In genomic region chr2:51388390-51388789, GRCm38 (mm10) we compare ENCODE assay signal across 22 mouse cellular contexts.
"Had no signal": no experiment of that assay in that cellular context is flagged by ENCODE, and none has a peak within 500 bp of the region (broad histone marks: within the 10 kb centered on the region; RNA-seq: fewer than 3 reads in every experiment).

No protein-coding gene starts in this region.

- ATAC-seq: liver, postnatal 0 days; lung, postnatal 0 days had no signal

- DNase-seq: kidney, adult 2 months; kidney, postnatal 25 days; layer of hippocampus, adult 9-11 months; left cerebral cortex, postnatal 4 days; liver, postnatal 0 days; lung, embryonic 14.5 days; retina, postnatal 1 day; right cerebral cortex, postnatal 25 days; thymus, adult 2 months; thymus, postnatal 14 days; thymus, postnatal 4 days had no signal

- H3K9me3 ChIP-seq: limb, embryonic 12.5 days; limb, embryonic 15.5 days; midbrain, embryonic 12.5 days; neural tube, embryonic 13.5 days had no signal

- H3K4me1 ChIP-seq: limb, embryonic 12.5 days; limb, embryonic 15.5 days; midbrain, embryonic 12.5 days had no signal

- H3K27me3 ChIP-seq: limb, embryonic 12.5 days; limb, embryonic 15.5 days; midbrain, embryonic 12.5 days; neural tube, embryonic 13.5 days had no signal

- H3K9ac ChIP-seq: limb, embryonic 12.5 days; limb, embryonic 15.5 days; liver, embryonic 14.5 days; liver, postnatal 0 days; lung, embryonic 14.5 days; midbrain, embryonic 12.5 days; neural tube, embryonic 13.5 days had no signal

- H3K27ac ChIP-seq: kidney, postnatal 0 days; layer of hippocampus, adult 2 months; limb, embryonic 12.5 days; limb, embryonic 15.5 days; liver, embryonic 14.5 days; macrophage; midbrain, embryonic 12.5 days; neural tube, embryonic 13.5 days had no signal

- H3K4me3 ChIP-seq: layer of hippocampus, adult 2 months; limb, embryonic 12.5 days; limb, embryonic 15.5 days; midbrain, embryonic 12.5 days; myocyte; neural tube, embryonic 13.5 days had no signal

- H3K4me2 ChIP-seq: limb, embryonic 12.5 days; limb, embryonic 15.5 days; liver, embryonic 11.5 days; lung, embryonic 14.5 days; midbrain, embryonic 12.5 days; neural tube, embryonic 13.5 days had no signal

- H3K36me3 ChIP-seq: limb, embryonic 12.5 days; limb, embryonic 15.5 days; midbrain, embryonic 12.5 days; neural tube, embryonic 13.5 days had no signal
